Mouse (Mus musculus): ENCODE results near the gene Gm9913. TPM values are rescaled to one million over a fixed set of nuclear protein-coding genes. Genes with fewer than 3 reads are reported as not detected.

Gene Gm9913
- polyA plus RNA-seq, 1 experiment: not detected

DNA sequence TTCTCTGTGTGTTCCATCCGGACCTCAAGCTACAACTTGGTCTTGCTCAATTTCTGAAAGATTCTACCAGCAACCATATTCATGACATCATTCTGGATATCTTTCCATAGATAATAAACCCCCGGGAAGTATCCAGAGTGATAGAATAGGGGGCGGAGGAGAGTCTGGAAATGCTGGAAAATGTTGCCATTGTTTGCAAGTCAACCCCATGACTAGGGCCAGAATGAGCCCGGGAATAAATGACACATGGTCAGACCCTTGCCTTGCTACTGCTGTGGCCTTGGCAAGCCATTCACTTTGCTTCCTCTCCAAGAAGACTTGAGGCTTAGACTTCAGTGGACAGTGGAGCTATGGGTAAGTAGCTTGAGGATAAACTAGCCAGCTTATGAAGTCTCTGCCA lies 7.0 kb downstream of the Gm9913 start:
- Histone ChIP-seq H3K4me3 (ENCODE audit: insufficient read depth, low read depth, low read length) (no peak overlapping the region), H3K27ac (replicated peaks; ENCODE audit: low read depth, low read length) (no peak overlapping the region), H3K4me1 (ENCODE audit: control insufficient read depth, insufficient read depth, insufficient read length, low read length) (peaks cover 14% of the 10 kb centered on the region; the same call in 1 of the 2 replicates)

GRCm38 (mm10) chr2:125512544-125512943 lies 7.7 kb downstream of the Gm9913 start:
- H3K4me3 ChIP-seq (ENCODE audit: insufficient read depth, low read depth, low read length): no peak overlapping the region
- H3K27ac ChIP-seq (replicated peaks; ENCODE audit: low read depth, low read length): no peak overlapping the region
- H3K4me1 ChIP-seq (ENCODE audit: control insufficient read depth, insufficient read depth, insufficient read length, low read length): peaks cover 14% of the 10 kb centered on the region; the same call in 1 of the 2 replicates

DNA sequence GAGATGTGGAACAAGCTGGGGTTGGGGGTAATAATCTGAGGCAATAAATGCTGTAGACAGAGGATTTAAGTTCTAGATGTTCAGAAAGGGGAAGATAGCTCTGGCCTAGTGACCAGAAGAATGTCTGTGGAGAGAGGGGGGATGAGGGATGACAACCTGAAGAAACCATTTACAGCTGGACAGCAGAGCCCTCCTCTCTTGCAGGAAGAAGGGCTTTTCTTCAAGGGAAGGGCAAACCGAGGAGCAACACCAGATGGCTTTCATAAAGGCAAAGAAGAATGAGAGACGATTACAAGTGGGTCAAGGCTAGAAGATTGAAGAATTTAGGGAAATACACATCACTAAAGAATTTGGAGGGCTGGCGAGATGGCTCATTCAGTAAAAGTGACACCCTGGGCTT lies 9.5 kb downstream of the Gm9913 start:
- Histone ChIP-seq H3K27ac (replicated peaks; ENCODE audit: low read depth, low read length) (no peak overlapping the region), H3K4me3 (ENCODE audit: insufficient read depth, low read depth, low read length) (no peak overlapping the region), H3K4me1 (ENCODE audit: control insufficient read depth, insufficient read depth, insufficient read length, low read length) (peaks cover 14% of the 10 kb centered on the region; the same call in 1 of the 2 replicates)

DNA sequence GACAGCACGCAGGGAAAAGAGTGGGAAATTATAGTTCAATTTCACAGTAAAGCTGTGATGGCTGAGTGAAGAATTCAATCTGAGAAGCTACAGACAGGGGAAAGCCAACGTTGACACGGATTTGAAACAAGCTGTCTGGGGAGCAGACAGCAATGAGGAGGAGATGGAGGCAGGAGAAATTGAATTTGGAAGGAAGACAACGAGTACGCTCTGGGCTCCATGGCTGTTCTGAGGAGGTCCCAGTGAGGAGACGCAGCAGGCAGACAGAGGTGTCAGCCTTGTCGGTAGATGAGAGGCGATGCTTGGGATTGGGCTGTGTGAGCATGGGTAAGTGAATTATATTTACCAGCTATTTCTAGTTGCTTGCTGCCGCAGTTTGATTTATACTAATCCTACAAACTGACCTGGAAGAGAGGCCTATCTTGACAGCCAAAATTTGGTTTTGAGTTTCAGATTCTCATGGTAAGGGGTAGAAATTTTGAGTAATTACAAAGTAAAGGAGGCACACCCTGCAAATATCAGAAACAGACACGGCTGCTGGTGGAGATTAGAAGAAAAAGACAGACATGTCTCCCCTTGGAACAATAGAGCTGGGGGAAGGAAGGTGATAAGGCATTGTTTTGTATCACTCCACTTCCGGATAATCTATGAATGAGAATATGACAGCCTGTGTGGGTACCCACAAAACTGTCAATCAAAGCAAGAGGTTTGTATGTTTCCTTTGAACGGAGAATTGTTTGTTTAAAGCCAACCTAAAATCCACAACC lies 10.6 kb downstream of the Gm9913 start:
- no peak overlapping the region for H3K4me3 ChIP-seq (ENCODE audit: insufficient read depth, low read depth, low read length)
- peaks cover 9% of the 10 kb centered on the region; the same call in 1 of the 2 replicates for H3K4me1 ChIP-seq (ENCODE audit: control insufficient read depth, insufficient read depth, insufficient read length, low read length)
- no peak overlapping the region for H3K27ac ChIP-seq (replicated peaks; ENCODE audit: low read depth, low read length)

DNA sequence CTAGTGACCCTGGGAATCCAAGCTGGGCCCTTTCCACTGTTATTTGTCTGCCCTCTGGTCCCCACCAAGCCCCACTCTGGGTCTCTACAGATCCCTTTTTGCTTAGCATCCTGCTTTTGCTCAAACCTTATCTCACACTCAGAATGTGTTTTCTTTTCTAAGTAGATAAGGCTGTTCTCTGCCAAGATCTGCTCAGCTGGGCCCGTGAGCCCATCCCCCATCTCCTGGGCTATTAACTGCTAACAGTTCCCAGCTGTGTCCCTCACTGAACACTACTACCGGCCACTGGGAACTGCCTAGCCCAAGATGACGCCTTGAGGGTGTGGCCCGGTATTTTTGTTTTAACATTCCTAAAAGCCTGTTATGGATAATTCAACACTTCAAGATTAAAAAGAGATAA lies 11.7 kb downstream of the Gm9913 start:
- H3K4me3 ChIP-seq (ENCODE audit: insufficient read depth, low read depth, low read length): no peak overlapping the region
- peaks cover 9% of the 10 kb centered on the region; the same call in 1 of the 2 replicates for H3K4me1 ChIP-seq (ENCODE audit: control insufficient read depth, insufficient read depth, insufficient read length, low read length)
- H3K27ac ChIP-seq (replicated peaks; ENCODE audit: low read depth, low read length): no peak overlapping the region

- Histone ChIP-seq H3K4me1 (ENCODE audit: control insufficient read depth, insufficient read depth, insufficient read length, low read length) (no peaks in the 10 kb centered on the region), H3K4me3 (ENCODE audit: insufficient read depth, low read depth, low read length) (no peak overlapping the region), H3K27ac (replicated peaks; ENCODE audit: low read depth, low read length) (no peak overlapping the region)
Observed at GRCm38 (mm10) chr2:125525484-125525883, 20.6 kb downstream of the Gm9913 start.

GRCm38 (mm10) chr2:125526566-125526965 lies 21.7 kb downstream of the Gm9913 start:
- Histone ChIP-seq H3K4me3 (ENCODE audit: insufficient read depth, low read depth, low read length) (no peak overlapping the region), H3K27ac (replicated peaks; ENCODE audit: low read depth, low read length) (no peak overlapping the region), H3K4me1 (ENCODE audit: control insufficient read depth, insufficient read depth, insufficient read length, low read length) (no peaks in the 10 kb centered on the region)

DNA sequence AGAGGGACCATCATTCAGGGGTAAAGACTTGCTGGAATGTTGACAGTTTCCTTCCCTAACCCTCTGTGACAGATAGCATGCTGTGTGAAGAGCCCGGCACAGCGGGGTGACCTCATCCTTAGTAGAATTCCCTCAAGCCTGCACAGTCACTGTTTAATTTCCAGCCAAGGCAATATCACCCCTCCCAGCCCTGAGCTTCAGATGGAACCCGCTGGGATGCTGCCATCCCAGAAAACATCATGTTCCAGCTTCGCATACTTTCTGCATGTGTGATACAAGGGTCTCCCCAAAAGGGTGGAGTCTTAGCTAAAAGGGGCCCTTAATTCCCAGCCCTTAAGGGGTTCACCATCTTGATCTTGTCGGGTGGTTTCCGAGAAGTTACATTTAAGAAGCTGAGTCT lies 25.8 kb downstream of the Gm9913 start:
- H3K4me3 ChIP-seq (ENCODE audit: insufficient read depth, low read depth, low read length): no peak overlapping the region
- no peak overlapping the region for H3K27ac ChIP-seq (replicated peaks; ENCODE audit: low read depth, low read length)
- H3K4me1 ChIP-seq (ENCODE audit: control insufficient read depth, insufficient read depth, insufficient read length, low read length): no peaks in the 10 kb centered on the region

DNA sequence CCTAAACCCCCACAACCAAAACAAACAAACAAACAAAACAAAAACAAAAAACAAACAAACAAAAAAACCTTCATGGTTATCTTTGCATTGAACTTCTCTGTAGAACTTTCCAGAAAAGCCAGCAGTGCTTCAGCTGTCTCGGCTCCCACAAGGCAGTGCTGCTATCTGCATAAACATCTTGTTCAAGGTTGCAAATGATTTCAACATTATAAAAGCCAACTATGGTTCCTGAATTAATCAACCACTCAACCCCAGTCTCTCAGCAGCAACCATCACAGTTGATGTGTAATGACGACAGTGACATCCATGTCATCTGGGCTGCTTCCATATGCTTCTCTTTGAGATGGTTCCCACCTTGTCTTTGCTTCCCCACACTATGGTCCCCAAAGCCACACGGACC lies 34.8 kb downstream of the Gm9913 start:
- Histone ChIP-seq H3K4me1 (ENCODE audit: control insufficient read depth, insufficient read depth, insufficient read length, low read length) (no peaks in the 10 kb centered on the region), H3K27ac (replicated peaks; ENCODE audit: low read depth, low read length) (no peak overlapping the region), H3K4me3 (ENCODE audit: insufficient read depth, low read depth, low read length) (no peak overlapping the region)

DNA sequence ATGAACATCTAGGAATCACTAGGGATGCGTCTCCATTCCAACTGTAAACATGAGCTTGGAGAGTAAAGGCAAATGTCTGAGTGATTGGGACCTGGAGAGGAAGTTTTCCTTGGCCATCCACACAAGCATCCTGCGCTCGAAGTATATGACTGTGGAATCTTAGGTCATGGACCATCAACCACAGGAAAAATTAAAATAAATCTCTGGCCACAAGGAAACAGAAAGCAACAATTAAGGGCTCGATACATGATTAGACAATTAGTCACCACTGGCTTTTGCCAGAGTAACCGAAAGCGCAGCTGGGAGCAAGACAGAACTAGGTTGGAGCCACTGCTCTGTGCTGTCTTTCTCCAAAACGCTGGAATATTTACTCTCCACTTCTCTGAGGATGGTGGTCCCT lies 35.7 kb downstream of the Gm9913 start:
- H3K27ac ChIP-seq (replicated peaks; ENCODE audit: low read depth, low read length): no peak overlapping the region
- no peaks in the 10 kb centered on the region for H3K4me1 ChIP-seq (ENCODE audit: control insufficient read depth, insufficient read depth, insufficient read length, low read length)
- no peak overlapping the region for H3K4me3 ChIP-seq (ENCODE audit: insufficient read depth, low read depth, low read length)

DNA sequence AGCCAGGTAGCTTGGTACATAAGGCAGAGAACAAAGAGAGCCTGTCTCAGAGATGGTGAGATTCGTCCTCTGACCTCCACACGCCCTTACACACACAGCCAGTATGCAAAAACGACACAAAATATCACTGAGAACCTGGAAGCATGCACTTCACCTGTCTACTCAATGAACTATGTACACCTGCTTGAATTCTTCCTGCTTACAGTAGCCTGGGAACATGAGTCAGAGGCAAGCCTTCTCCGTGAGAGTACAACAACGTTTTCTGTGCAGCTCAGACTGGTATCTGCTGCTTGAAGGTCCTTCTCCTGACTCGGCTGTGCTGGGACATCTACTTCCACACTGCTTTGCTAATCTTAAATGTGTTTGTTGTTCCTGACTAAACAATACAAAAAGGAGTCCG lies 36.6 kb downstream of the Gm9913 start:
- Histone ChIP-seq H3K27ac (replicated peaks; ENCODE audit: low read depth, low read length) (no peak overlapping the region), H3K4me1 (ENCODE audit: control insufficient read depth, insufficient read depth, insufficient read length, low read length) (no peaks in the 10 kb centered on the region), H3K4me3 (ENCODE audit: insufficient read depth, low read depth, low read length) (no peak overlapping the region)

- Histone ChIP-seq H3K4me3 (ENCODE audit: insufficient read depth, low read depth, low read length) (no peak overlapping the region), H3K4me1 (ENCODE audit: control insufficient read depth, insufficient read depth, insufficient read length, low read length) (no peaks in the 10 kb centered on the region), H3K27ac (replicated peaks; ENCODE audit: low read depth, low read length) (no peak overlapping the region)
Observed at GRCm38 (mm10) chr2:125543646-125544045, 38.8 kb downstream of the Gm9913 start.

DNA sequence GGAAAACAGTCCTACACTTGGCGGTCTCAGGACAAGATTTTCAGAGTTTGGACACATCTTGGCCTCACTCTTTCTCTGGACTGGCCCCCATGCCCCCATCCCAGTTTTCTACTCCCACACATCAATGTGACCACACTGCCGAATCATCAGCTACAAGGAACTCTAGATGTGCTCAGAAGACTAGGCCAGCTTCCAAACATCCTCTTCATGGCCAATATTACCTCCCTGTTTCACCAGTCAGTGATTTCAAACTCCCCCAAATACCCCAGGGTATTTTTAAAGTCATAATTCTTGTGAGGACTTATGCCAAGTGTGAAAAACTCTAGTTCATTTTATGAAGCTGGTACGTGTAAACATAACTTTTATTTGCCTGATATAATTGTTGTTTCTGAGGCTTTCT lies 40.1 kb downstream of the Gm9913 start:
- Histone ChIP-seq H3K27ac (replicated peaks; ENCODE audit: low read depth, low read length) (no peak overlapping the region), H3K4me3 (ENCODE audit: insufficient read depth, low read depth, low read length) (no peak overlapping the region)

DNA sequence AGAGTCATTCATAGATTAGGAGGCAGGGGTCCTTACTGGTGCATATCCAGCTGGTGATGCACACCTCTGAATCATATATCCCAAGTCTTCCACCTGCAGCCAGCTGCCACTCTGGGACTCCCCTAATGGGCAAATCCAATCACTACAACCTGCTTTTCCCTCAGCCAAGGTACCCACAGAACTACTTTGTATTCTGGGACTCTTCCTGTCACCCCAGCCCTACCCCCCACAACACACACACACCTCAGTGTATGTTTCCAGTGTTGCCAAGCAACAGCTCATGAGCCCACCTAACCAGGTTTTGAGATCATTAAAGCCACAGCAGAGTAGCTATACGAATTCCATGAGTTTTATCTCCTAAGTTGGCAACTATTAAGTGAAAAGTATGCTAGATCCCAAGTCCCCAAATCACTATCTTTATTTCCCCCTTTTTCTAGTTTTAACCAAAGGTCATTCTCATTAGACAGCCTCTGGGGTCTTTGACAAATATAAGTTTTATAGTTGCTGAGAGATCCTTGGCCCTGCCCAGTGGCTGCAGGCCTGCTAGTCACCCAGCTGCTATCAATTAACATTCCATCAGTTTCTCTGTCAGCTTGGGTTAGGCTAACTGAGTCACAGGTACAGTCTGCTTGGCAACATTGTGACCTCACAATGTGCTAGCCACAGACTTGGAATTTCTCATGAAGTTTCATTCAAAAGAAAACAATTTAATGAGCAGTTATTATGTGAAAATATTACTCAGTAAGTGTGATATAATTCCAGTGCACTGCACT lies 44.1 kb downstream of the Gm9913 start:
- H3K4me1 ChIP-seq (ENCODE audit: control insufficient read depth, insufficient read depth, insufficient read length, low read length): no peaks in the 10 kb centered on the region
- no peak overlapping the region for H3K4me3 ChIP-seq (ENCODE audit: insufficient read depth, low read depth, low read length)
- no peak overlapping the region for H3K27ac ChIP-seq (replicated peaks; ENCODE audit: low read depth, low read length)

More for the DNA sequence above, 40.1 kb downstream of the Gm9913 start:
- H3K4me1 ChIP-seq (ENCODE audit: control insufficient read depth, insufficient read depth, insufficient read length, low read length): no peaks in the 10 kb centered on the region

GRCm38 (mm10) chr2:125555830-125556229 lies 50.9 kb downstream of the Gm9913 start:
- no peak overlapping the region for H3K27ac ChIP-seq (replicated peaks; ENCODE audit: low read depth, low read length)
- no peak overlapping the region for H3K4me3 ChIP-seq (ENCODE audit: insufficient read depth, low read depth, low read length)
- H3K4me1 ChIP-seq (ENCODE audit: control insufficient read depth, insufficient read depth, insufficient read length, low read length): no peaks in the 10 kb centered on the region
